Mouse (Mus musculus) cerebellum, adult 9-10 months (tissue): ENCODE measurements around the gene Nt5dc3.

ENCODE experiments used
- DNase-seq: peaks from one replicate; pipeline ENCODE4 v3.0.0; 2022

Gene Nt5dc3

GRCm38 (mm10) chr10:86778398-86779116 lies at the start of gene Nt5dc3:
Gene Nt5dc3 (plus strand): TSS chr10:86779005.
- DNase-seq: peak; percentile 98

- DNase-seq: peak; percentile 86
These were observed 47.8 kb upstream of the Nt5dc3 start for GRCm38 (mm10) chr10:86730823-86731499.

- DNase-seq: no peak
These were observed 47.3 kb upstream of the Nt5dc3 start for GRCm38 (mm10) chr10:86731500-86731863.

GRCm38 (mm10) chr10:86735036-86735435 lies 43.8 kb upstream of the Nt5dc3 start:
- DNase-seq: no peak

GRCm38 (mm10) chr10:86742918-86743317 lies 35.9 kb upstream of the Nt5dc3 start:
- DNase-seq: no peak

GRCm38 (mm10) chr10:86744306-86744705 lies 34.5 kb upstream of the Nt5dc3 start:
- no peak for DNase-seq

GRCm38 (mm10) chr10:86755816-86756502 lies 22.8 kb upstream of the Nt5dc3 start:
- DNase-seq: no peak

- no peak for DNase-seq
These were observed 21.1 kb upstream of the Nt5dc3 start for GRCm38 (mm10) chr10:86757724-86758123.

- no peak for DNase-seq
These were observed 20.6 kb upstream of the Nt5dc3 start for GRCm38 (mm10) chr10:86758211-86758610.

- DNase-seq: no peak
These were observed 17.6 kb upstream of the Nt5dc3 start for GRCm38 (mm10) chr10:86761236-86761635.

- DNase-seq: no peak
These were observed 17.0 kb upstream of the Nt5dc3 start for GRCm38 (mm10) chr10:86761722-86762383.

GRCm38 (mm10) chr10:86762384-86762730 lies 16.4 kb upstream of the Nt5dc3 start:
- no peak for DNase-seq

GRCm38 (mm10) chr10:86763672-86764071 lies 15.1 kb upstream of the Nt5dc3 start, which contains the start of gene Gm49358:
Gene Gm49358 (plus strand): TSS chr10:86763972.
- no peak for DNase-seq

GRCm38 (mm10) chr10:86765344-86765966 lies 13.3 kb upstream of the Nt5dc3 start:
- DNase-seq: no peak

GRCm38 (mm10) chr10:86769216-86769615 lies 9.6 kb upstream of the Nt5dc3 start:
- no peak for DNase-seq

- no peak for DNase-seq
These were observed 9.0 kb upstream of the Nt5dc3 start for GRCm38 (mm10) chr10:86769797-86770196.

- DNase-seq: no peak
These were observed 7.1 kb upstream of the Nt5dc3 start for GRCm38 (mm10) chr10:86771701-86772100.

GRCm38 (mm10) chr10:86772231-86772631 lies 6.6 kb upstream of the Nt5dc3 start:
- no peak for DNase-seq

GRCm38 (mm10) chr10:86773360-86773759 lies 5.4 kb upstream of the Nt5dc3 start:
- DNase-seq: no peak

- no peak for DNase-seq
These were observed 2.5 kb upstream of the Nt5dc3 start for GRCm38 (mm10) chr10:86776281-86776680.

GRCm38 (mm10) chr10:86777614-86778319 lies 1.0 kb upstream of the Nt5dc3 start:
- DNase-seq: no peak

GRCm38 (mm10) chr10:86779117-86779755 lies 431 bp downstream of the Nt5dc3 start:
- peak; percentile 61 for DNase-seq
